Mouse (Mus musculus) limb, embryonic 13.5 days (tissue): ENCODE data around the gene Frmd5. TPM values are rescaled to one million over a fixed set of nuclear protein-coding genes. Genes with fewer than 3 reads are reported as not detected.
"Not testable (repeated sequence)": the region's sequence is repeated elsewhere in the genome, so short reads cannot be mapped to it uniquely, and the experiment has no call there.

Experiments used
- ATAC-seq: fragments of 200-750 bp; cut with Nextera tagmentation; 2 replicates; pipeline ENCODE4 v1.8.0; 2017; ENCODE audit warnings: low read depth, moderate number of reproducible peaks, moderate TSS enrichment; ENCODE audit not compliant: low FRiP score
- H3K27ac ChIP-seq: fragments of 300-500 bp; sonication (generic); 2 replicates; pipeline ENCODE4 v1.5.1; 2015; ENCODE audit warnings: inconsistent platforms, mild to moderate bottlenecking, moderate library complexity
- H3K27me3 ChIP-seq: fragments of 300-500 bp; sonication (generic); 2 replicates; pipeline ENCODE4 v1.6.1; 2015; ENCODE audit warnings: mild to moderate bottlenecking, inconsistent platforms
- H3K36me3 ChIP-seq: fragments of 300-500 bp; sonication (generic); 2 replicates; pipeline ENCODE4 v1.6.1; 2015; ENCODE audit warnings: inconsistent platforms, mild to moderate bottlenecking, moderate library complexity
- H3K4me1 ChIP-seq: fragments of 300-500 bp; sonication (generic); 2 replicates; pipeline ENCODE4 v1.6.1; 2015; ENCODE audit warnings: inconsistent platforms
- H3K4me2 ChIP-seq: fragments of 300-500 bp; sonication (generic); replicated peaks from 2 replicates; pipeline ENCODE4 v1.6.1; 2015; ENCODE audit warnings: inconsistent platforms, mild to moderate bottlenecking, moderate library complexity
- H3K4me3 ChIP-seq: fragments of 300-500 bp; sonication (generic); 2 replicates; pipeline ENCODE4 v1.5.1; 2015; ENCODE audit warnings: moderate library complexity, mild to moderate bottlenecking, inconsistent platforms
- H3K9ac ChIP-seq: fragments of 300-500 bp; sonication (generic); 2 replicates; pipeline ENCODE4 v1.6.1; 2015; ENCODE audit warnings: mild to moderate bottlenecking, inconsistent platforms
- H3K9me3 ChIP-seq: fragments of 300-500 bp; sonication (generic); 2 replicates; pipeline ENCODE4 v1.6.1; 2016; ENCODE audit warnings: inconsistent platforms
- WGBS: fragments of 180-500 bp; shearing (Covaris S2); methylation state at CpG from one replicate; pipeline ENCODE4 v1.1.7; 2015; 5-methylcytosine and 5-hydroxymethylcytosine counted together
- polyA plus RNA-seq: library from polyadenylated mRNA; unstranded; fragments of >200 nt; fragmentation: Nextera tagmentation; extraction: Ambion mirVana; gene quantifications from 2 replicates; pipeline ENCODE4 v1.2.1, GENCODE M21; 2015

Gene Frmd5
- polyA plus RNA-seq, result 2.0 and 2.4 TPM in 2 replicates

DNA sequence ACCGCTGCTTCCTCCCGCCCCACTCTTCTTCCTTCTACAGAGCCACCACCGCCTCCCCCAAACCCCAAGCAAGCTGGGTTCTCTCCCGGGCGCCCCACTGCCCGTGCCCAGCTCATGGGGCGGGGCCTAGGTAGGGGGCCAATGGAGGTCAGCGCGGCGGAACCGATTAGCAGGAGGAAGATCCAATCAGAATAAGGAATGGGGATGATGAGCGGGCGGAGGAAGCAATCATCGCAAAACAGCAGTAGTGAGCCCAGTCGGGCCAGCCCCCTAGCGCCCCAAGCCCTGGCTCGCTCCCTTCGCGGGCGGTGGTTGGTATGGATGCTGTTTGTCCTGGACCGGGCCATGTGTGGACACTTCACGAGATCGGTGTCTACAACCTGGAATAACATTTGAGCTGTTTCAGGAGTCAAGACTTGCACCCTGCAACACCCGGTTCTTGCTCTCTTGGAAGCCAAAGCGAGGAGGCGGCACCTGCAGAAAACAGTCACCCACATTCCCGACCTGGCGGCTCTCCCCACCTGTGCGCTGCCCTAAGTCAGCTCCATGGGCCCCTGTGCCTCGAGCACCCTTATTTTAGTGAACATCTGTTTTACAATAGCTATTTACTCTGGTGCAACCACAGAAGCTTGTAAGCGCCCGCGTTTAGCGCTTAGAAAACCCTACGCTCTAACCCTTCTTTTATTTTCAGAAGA is at the start of gene Frmd5:
Frmd5 (minus strand) TSS at position 129 of the 695 bp plus-strand sequence.
- H3K27me3 ChIP-seq, result peaks cover 46% of the 10 kb centered on the region
- H3K4me1 ChIP-seq, result peaks cover 18% of the 10 kb centered on the region
- H3K27ac ChIP-seq, result no peak within 1 kb of the TSS
- peak within 1 kb of the TSS; percentile 84 for H3K4me2 ChIP-seq
- ATAC-seq, result peak; percentile 97
- H3K4me3 ChIP-seq, result peak within 1 kb of the TSS; percentile 71
- no peaks in the 10 kb centered on the region for H3K9me3 ChIP-seq
- WGBS, result under 1% methylated on average over 35 of the region's 35 CpGs
- peak within 1 kb of the TSS; percentile 60 for H3K9ac ChIP-seq
- no peaks in the 10 kb centered on the region for H3K36me3 ChIP-seq

DNA sequence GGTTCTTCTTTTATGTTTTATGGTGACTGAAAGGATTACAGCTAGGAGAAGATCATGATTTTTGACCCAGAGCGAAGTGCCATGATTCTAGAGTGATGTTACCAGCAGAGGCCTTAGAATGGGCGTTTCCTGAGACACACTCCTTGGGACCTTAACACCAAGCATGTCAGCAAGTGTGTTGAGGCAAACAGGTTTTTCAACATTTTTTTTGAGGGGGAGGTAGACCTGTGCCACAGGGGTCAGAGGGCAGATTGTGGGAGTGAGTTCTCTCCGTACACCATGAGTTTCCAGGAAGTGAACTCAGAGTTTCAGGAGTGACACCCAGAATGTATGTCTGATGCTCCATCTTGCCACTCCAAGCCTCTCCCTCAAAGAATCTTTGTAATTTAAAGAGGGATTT is 47.1 kb upstream of the Frmd5 start:
- Histone ChIP-seq H3K4me1 (no peaks in the 10 kb centered on the region), H3K9ac (no peak overlapping the region), H3K27ac (no peak overlapping the region), H3K4me2 (no peak overlapping the region), H3K4me3 (no peak overlapping the region), H3K27me3 (no peaks in the 10 kb centered on the region), H3K9me3 (0 out of 2 replicates have a peak, but pooled peaks cover 3% of the 10 kb centered on the region), H3K36me3 (no peaks in the 10 kb centered on the region)
- 72% methylated on average over 3 of the region's 3 CpGs for WGBS
- ATAC-seq, result no peak

DNA sequence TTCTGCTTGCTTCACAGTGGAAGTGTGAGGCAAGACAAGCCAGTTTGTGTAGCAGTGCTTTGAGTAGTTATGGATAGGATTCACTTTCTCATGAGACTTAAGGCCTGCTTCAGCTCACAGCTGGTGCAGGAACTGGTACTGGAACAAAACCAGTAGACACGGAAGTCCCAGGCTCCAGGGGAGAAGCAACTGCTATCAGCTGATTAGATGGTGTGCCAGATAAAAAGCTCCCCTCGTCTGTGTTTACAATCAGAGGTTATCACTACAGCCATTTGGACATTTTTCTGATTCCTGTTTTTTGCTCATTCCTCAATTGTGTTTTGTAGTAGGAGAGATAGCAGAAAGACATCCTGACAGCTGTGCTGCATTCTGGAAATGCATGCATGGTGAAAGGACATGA is 45.2 kb upstream of the Frmd5 start:
- Histone ChIP-seq H3K9ac (no peak overlapping the region), H3K9me3 (0 out of 2 replicates have a peak, but pooled peaks cover 3% of the 10 kb centered on the region), H3K36me3 (no peaks in the 10 kb centered on the region), H3K27ac (no peak overlapping the region), H3K27me3 (no peaks in the 10 kb centered on the region), H3K4me1 (no peaks in the 10 kb centered on the region), H3K4me2 (no peak overlapping the region), H3K4me3 (no peak overlapping the region)
- WGBS, result 60% methylated on average over 2 of the region's 2 CpGs
- ATAC-seq, result no peak

DNA sequence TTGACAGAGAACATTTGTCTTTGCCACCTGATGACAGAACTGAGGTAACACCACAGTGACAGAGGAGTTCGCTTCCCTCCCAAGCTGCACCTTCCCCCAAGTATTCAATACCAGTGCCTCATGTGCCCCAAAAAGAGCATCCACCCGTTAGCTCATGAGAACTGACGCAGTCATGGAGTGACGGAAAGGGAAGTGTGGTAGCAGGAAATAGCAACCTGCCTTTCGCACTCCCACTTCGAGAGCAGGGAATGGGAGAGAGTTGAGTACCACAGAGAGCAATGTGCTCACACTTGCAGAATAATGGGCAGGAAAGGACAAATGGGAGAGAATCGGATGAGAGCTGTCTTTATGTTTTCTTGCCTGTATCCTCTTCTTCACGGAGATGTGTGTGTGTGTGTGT is 39.2 kb upstream of the Frmd5 start:
- Histone ChIP-seq H3K4me3 (no peak overlapping the region), H3K27me3 (no peaks in the 10 kb centered on the region), H3K27ac (no peak overlapping the region), H3K9me3 (no peaks in the 10 kb centered on the region), H3K9ac (no peak overlapping the region), H3K36me3 (no peaks in the 10 kb centered on the region), H3K4me2 (no peak overlapping the region), H3K4me1 (peaks cover 3% of the 10 kb centered on the region; the same call in 1 of the 2 replicates)
- ATAC-seq, result no peak
- WGBS, result 49% methylated on average over 8 of the region's 8 CpGs

DNA sequence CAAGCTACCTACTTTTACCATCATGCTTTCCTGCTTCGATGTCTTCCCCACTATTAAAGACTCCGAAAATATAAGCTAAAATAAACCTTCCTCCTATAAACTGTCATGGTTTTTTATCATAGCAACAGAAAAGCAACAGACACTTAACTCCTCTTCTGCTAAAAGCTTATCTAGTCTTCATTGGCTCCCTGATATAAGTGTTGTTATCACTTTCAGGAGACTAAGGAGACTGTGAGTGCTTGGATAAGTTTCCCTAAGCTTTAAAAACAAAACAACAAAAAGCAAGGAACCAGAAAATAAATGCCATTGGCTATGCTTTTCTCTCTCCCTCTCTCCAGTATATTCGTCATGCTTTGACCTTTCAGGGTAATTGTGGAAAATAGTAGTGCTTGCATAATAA is 35.4 kb upstream of the Frmd5 start:
- 85% methylated on average over 3 of the region's 3 CpGs for WGBS
- no peaks in the 10 kb centered on the region for H3K36me3 ChIP-seq

DNA sequence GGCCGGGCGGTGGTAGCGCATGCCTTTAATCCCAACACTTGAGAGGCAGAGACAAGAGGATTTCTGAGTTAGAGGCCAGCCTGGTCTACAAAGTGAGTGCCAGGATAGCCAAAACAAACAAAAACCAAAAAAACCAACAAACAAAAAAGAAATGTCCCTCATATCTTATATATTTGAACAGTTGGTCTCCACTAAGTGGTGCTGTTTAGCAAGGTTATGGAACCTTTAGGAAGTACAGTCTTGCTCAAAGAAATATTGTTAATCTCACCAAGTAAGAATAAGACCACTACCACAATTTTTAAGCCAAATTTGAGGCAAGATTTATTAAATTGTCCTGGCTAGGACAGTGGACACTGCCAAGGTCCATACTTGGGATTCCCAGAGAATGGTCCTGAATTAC is 34.6 kb upstream of the Frmd5 start:
- H3K9ac ChIP-seq, result no peak overlapping the region
- H3K27me3 ChIP-seq, result no peaks in the 10 kb centered on the region
- no peak for ATAC-seq
- H3K9me3 ChIP-seq, result peaks cover 7% of the 10 kb centered on the region
- H3K27ac ChIP-seq, result no peak overlapping the region
- no peak overlapping the region for H3K4me2 ChIP-seq
- H3K36me3 ChIP-seq, result no peaks in the 10 kb centered on the region
- H3K4me3 ChIP-seq, result no peak overlapping the region
- WGBS, result 97% methylated on average over 3 of the region's 3 CpGs
- peaks cover 3% of the 10 kb centered on the region; the same call in 1 of the 2 replicates for H3K4me1 ChIP-seq

More for the DNA sequence above, 35.4 kb upstream of the Frmd5 start:
- Histone ChIP-seq H3K4me2 (no peak overlapping the region), H3K4me3 (no peak overlapping the region), H3K27ac (no peak overlapping the region), H3K4me1 (peaks cover 3% of the 10 kb centered on the region; the same call in 1 of the 2 replicates), H3K27me3 (no peaks in the 10 kb centered on the region), H3K9me3 (peaks cover 7% of the 10 kb centered on the region), H3K9ac (no peak overlapping the region)
- ATAC-seq, result no peak

DNA sequence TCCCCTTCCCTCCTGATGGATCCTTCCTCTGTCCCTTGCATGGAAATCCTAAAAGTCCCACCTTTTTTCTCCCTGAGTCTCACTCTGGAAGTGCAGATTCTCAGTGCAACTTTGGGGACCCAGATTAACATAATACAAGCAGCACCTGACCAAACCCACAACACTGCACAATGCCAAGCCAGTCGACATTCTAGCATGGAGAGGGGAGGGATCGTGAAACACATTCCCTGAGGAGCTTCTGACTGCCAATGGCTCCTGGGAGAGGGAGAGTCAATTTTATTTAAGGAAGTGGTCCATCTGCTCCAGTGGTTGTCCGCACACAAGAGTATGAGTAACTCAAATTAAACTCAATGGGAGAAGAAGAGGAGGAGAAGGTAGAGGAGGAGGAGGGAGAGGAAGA is 28.0 kb upstream of the Frmd5 start:
- Histone ChIP-seq H3K27ac (no peak overlapping the region), H3K4me3 (no peak overlapping the region), H3K36me3 (no peaks in the 10 kb centered on the region), H3K27me3 (no peaks in the 10 kb centered on the region), H3K4me1 (no peaks in the 10 kb centered on the region), H3K9me3 (peaks cover 7% of the 10 kb centered on the region), H3K4me2 (no peak overlapping the region), H3K9ac (no peak overlapping the region)
- 47% methylated on average over 3 of the region's 3 CpGs for WGBS
- ATAC-seq, result no peak

DNA sequence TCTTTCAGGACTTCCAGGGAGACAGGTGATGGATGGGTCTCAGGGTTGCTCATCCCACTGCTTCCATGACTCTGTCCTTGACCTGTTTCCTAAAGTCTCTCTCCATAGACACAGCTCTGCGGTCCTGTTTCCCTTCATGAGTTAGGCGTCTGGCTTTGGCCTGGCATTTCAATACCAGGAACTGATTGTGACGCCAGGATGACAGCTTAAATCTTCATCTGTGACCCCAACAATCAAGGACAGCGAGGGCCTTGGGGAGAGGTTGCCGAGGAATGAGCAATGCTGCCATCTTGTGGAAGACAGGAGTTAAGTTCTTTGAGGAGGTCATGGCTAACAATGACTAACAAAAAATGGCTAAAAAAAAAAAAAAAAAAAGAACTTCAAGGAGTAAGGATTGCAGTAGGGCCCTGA is 25.6 kb upstream of the Frmd5 start:
- no peaks in the 10 kb centered on the region for H3K27me3 ChIP-seq
- H3K36me3 ChIP-seq, result no peaks in the 10 kb centered on the region
- H3K4me2 ChIP-seq, result no peak overlapping the region
- ATAC-seq, result no peak
- no peak overlapping the region for H3K9ac ChIP-seq
- WGBS, result 7% methylated on average over 5 of the region's 5 CpGs
- H3K9me3 ChIP-seq, result no peaks in the 10 kb centered on the region
- no peak overlapping the region for H3K27ac ChIP-seq
- no peaks in the 10 kb centered on the region for H3K4me1 ChIP-seq
- H3K4me3 ChIP-seq, result no peak overlapping the region

DNA sequence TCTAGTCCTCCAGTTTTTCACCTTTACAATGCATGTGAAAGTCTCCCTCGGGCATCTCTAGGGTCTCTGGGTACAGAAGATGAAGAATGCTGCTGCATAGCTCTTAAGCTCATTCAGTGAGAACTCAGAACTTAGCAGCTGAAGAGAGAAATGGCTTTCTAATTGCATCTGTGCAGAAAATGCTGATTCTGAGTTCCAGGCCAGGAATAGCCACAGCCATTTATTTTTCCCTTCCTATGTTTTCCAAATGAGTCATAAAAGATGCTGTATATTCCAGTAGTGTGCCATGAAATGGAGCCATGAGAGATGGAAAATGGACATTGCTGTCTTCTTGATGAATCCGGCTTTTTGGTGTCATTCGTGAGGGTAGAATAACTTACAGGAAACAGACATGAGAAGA is 21.5 kb upstream of the Frmd5 start:
- no peak overlapping the region for H3K27ac ChIP-seq
- no peaks in the 10 kb centered on the region for H3K4me1 ChIP-seq
- WGBS, result 84% methylated on average over 3 of the region's 3 CpGs
- no peak for ATAC-seq
- H3K4me2 ChIP-seq, result no peak overlapping the region
- H3K9me3 ChIP-seq, result no peaks in the 10 kb centered on the region
- H3K27me3 ChIP-seq, result no peaks in the 10 kb centered on the region
- no peaks in the 10 kb centered on the region for H3K36me3 ChIP-seq
- no peak overlapping the region for H3K4me3 ChIP-seq
- H3K9ac ChIP-seq, result no peak overlapping the region

DNA sequence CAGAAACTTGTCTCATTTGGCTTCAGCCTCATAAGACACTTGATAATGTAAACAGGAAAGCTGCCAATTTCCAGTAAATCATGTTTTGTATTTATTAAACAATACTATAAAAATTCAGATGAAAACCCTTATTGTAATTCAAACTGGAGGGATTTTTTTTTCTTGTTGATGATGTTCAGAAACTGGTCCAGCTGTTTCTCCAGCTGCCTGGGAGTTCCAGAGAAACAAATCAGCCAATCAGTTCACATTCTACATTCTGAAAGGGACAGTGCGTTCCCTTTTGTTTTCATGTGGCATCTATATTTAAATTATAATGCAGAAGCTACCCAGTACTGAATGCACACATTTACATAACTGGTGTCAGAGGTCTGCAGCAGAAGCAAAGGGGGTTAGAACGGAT is 19.3 kb upstream of the Frmd5 start:
- H3K4me3 ChIP-seq, result no peak overlapping the region
- ATAC-seq, result no peak
- H3K9ac ChIP-seq, result no peak overlapping the region
- WGBS, result 64% methylated on average over 2 of the region's 2 CpGs
- no peak overlapping the region for H3K27ac ChIP-seq
- H3K4me1 ChIP-seq, result no peaks in the 10 kb centered on the region
- H3K4me2 ChIP-seq, result no peak overlapping the region
- H3K9me3 ChIP-seq, result peaks cover 4% of the 10 kb centered on the region; the same call in 1 of the 2 replicates
- no peaks in the 10 kb centered on the region for H3K27me3 ChIP-seq
- H3K36me3 ChIP-seq, result no peaks in the 10 kb centered on the region

DNA sequence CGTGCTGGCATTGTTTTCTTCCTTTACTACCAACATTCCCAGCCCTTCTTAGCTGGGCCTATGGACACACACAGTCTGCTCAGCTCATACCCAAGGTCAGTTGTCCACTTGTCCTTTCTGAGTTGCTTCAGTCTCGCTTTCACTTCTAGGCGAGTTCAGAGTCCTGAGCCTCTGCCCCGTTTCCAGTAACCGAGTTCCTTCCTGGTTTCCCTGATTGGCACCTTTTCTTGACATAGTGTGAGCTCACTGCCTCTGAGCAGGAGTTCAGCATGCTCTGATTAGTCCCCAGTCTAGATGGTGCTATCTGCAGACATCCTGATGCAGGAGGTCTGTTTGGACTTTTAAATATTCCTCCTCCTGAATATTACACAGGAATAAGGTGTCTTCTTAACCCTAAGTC is 17.8 kb upstream of the Frmd5 start:
- Histone ChIP-seq H3K9me3 (peaks cover 4% of the 10 kb centered on the region; the same call in 1 of the 2 replicates), H3K9ac (no peak overlapping the region), H3K4me2 (no peak overlapping the region), H3K27me3 (no peaks in the 10 kb centered on the region), H3K4me1 (no peaks in the 10 kb centered on the region), H3K36me3 (no peaks in the 10 kb centered on the region), H3K4me3 (no peak overlapping the region), H3K27ac (no peak overlapping the region)
- WGBS, result 65% methylated on average over 5 of the region's 5 CpGs
- ATAC-seq, result no peak

DNA sequence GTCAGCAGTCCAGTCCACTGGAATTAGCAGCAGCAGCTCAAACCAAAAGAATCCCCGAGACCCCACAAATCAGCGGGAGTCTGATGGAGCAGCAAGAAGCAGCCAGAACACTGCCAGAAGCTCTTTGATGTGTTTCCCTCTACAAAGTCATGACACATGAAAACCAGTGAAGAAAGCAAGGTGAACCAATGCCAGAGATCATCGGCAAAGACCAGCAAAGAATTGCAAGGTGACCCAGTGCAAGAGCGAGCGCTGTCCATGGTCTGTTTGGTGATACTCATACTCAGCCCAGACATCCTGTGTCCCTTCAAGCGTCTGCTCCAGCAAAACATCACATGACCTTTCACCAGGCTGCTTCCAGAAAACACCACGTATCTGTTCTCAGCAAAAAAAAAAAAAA is 14.9 kb upstream of the Frmd5 start:
- no peak overlapping the region for H3K4me2 ChIP-seq
- no peak overlapping the region for H3K27ac ChIP-seq
- H3K27me3 ChIP-seq, result no peaks in the 10 kb centered on the region
- peaks cover 4% of the 10 kb centered on the region; the same call in 1 of the 2 replicates for H3K9me3 ChIP-seq
- WGBS, result 92% methylated on average over 7 of the region's 7 CpGs
- H3K9ac ChIP-seq, result no peak overlapping the region
- no peaks in the 10 kb centered on the region for H3K4me1 ChIP-seq
- no peaks in the 10 kb centered on the region for H3K36me3 ChIP-seq
- ATAC-seq, result no peak
- H3K4me3 ChIP-seq, result no peak overlapping the region

DNA sequence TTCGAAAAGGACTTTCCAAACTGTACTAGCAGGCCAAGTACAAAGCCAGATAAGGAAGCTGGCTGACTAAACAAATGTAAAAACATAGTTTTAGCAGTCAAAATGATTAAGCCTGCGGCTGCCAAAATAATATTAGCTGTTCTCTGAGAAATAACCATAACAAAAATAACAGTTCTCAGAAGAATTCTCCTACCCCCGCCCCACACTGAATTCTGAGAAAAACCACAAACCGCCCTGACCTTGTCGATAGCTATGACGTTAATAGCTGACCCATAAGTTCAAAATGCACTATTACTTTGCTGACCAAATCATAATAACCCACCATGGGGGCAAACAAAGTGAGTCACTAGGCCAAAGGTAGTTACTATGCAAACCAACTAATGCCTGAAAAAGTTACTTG is 4.0 kb upstream of the Frmd5 start:
- not testable (repeated sequence) for H3K9ac ChIP-seq, H3K9me3 ChIP-seq, H3K36me3 ChIP-seq, H3K4me3 ChIP-seq, H3K27ac ChIP-seq, H3K4me2 ChIP-seq, ATAC-seq
- Histone ChIP-seq H3K27me3 (peaks cover 39% of the 10 kb centered on the region), H3K4me1 (peaks cover 12% of the 10 kb centered on the region)
- WGBS, result 82% methylated on average over 6 of the region's 6 CpGs
